Mouse (Mus musculus): ENCODE data around the gene Ino80.
"Not testable (repeated sequence)": the region's sequence is repeated elsewhere in the genome, so short reads cannot be mapped to it uniquely, and the experiment has no call there.

Gene Ino80

GRCm38 (mm10) chr2:119477571-119478396 lies at the start of gene Ino80:
Gene Ino80 (minus strand): TSS chr2:119477687.
- DNase-seq, result peak; percentile 99

- DNase-seq, result no peak
Measured at GRCm38 (mm10) chr2:119525422-119525821, 47.9 kb upstream of the Ino80 start.

GRCm38 (mm10) chr2:119523836-119524235 lies 46.3 kb upstream of the Ino80 start:
- DNase-seq, result no peak

GRCm38 (mm10) chr2:119520550-119520949 lies 43.1 kb upstream of the Ino80 start:
- DNase-seq, result no peak

GRCm38 (mm10) chr2:119516811-119517210 lies 39.3 kb upstream of the Ino80 start:
- no peak for DNase-seq

- DNase-seq, result no peak
Measured at GRCm38 (mm10) chr2:119514026-119514522, 36.6 kb upstream of the Ino80 start.

- DNase-seq, result peak; percentile 16
Measured at GRCm38 (mm10) chr2:119512292-119512691, 34.8 kb upstream of the Ino80 start.

- DNase-seq, result no peak
Measured at GRCm38 (mm10) chr2:119510856-119511255, 33.4 kb upstream of the Ino80 start.

- not testable (repeated sequence) for DNase-seq
Measured at GRCm38 (mm10) chr2:119508518-119508917, 31.0 kb upstream of the Ino80 start.

GRCm38 (mm10) chr2:119507108-119507507 lies 29.6 kb upstream of the Ino80 start:
- peak; percentile 21 for DNase-seq

GRCm38 (mm10) chr2:119500965-119501652 lies 23.6 kb upstream of the Ino80 start:
- DNase-seq, result no peak

- no peak for DNase-seq
Measured at GRCm38 (mm10) chr2:119498859-119499258, 21.4 kb upstream of the Ino80 start.

- no peak for DNase-seq
Measured at GRCm38 (mm10) chr2:119496082-119496481, 18.6 kb upstream of the Ino80 start.

GRCm38 (mm10) chr2:119491953-119492352 lies 14.5 kb upstream of the Ino80 start:
- no peak for DNase-seq

GRCm38 (mm10) chr2:119486488-119486887 lies 9.0 kb upstream of the Ino80 start:
- DNase-seq, result no peak

- no peak for DNase-seq
Measured at GRCm38 (mm10) chr2:119482307-119482706, 4.8 kb upstream of the Ino80 start.

GRCm38 (mm10) chr2:119478397-119478749 lies 886 bp upstream of the Ino80 start:
- DNase-seq, result no peak

GRCm38 (mm10) chr2:119476621-119477391 lies 681 bp downstream of the Ino80 start:
- DNase-seq, result peak; percentile 72

- DNase-seq, result no peak
Measured at GRCm38 (mm10) chr2:119476166-119476565, 1.3 kb downstream of the Ino80 start.

GRCm38 (mm10) chr2:119463945-119464344 lies 13.5 kb downstream of the Ino80 start:
- no peak for DNase-seq

- no peak for DNase-seq
Measured at GRCm38 (mm10) chr2:119463114-119463775, 14.2 kb downstream of the Ino80 start.

GRCm38 (mm10) chr2:119461028-119461427 lies 16.5 kb downstream of the Ino80 start:
- DNase-seq, result no peak

- no peak for DNase-seq
Measured at GRCm38 (mm10) chr2:119454558-119454957, 22.9 kb downstream of the Ino80 start.

Data from thymus, postnatal 14 days (tissue).